Mouse (Mus musculus) mouse trophoblast stem cell (cell line): Measurements from ENCODE around the gene 2700049A03Rik.

Experiments
- in situ Hi-C, 2 experiments: fragments of 300-500 bp; cut with MseI, MboI; formaldehyde crosslinking; loops; 2 replicates in 1 of 2; 3 replicates in 1 of 2; pipeline ENCODE4 v1.15.1; 2025

Gene 2700049A03Rik

GRCm38 (mm10) chr12:71183736-71184135 is 47.1 kb downstream of the 2700049A03Rik start:
- in situ Hi-C loops: no loop called here

GRCm38 (mm10) chr12:71184396-71184795 is 47.7 kb downstream of the 2700049A03Rik start:
- in situ Hi-C loops: no loop called here

- in situ Hi-C loops: no loop called here
Measured at GRCm38 (mm10) chr12:71192705-71193104, 56.1 kb downstream of the 2700049A03Rik start.

GRCm38 (mm10) chr12:71197671-71198070 is 61.0 kb downstream of the 2700049A03Rik start:
- in situ Hi-C loops: no loop called here

- in situ Hi-C loops: no loop called here
Measured at GRCm38 (mm10) chr12:71201753-71202152, 65.1 kb downstream of the 2700049A03Rik start.

GRCm38 (mm10) chr12:71204303-71204702 is 67.7 kb downstream of the 2700049A03Rik start:
- in situ Hi-C loops: no loop called here

GRCm38 (mm10) chr12:71217191-71217590 is 80.5 kb downstream of the 2700049A03Rik start:
- in situ Hi-C loops: no loop called here

- in situ Hi-C loops: no loop called here
Measured at GRCm38 (mm10) chr12:71217866-71218522, 81.3 kb downstream of the 2700049A03Rik start.

GRCm38 (mm10) chr12:71222761-71223160 is 86.1 kb downstream of the 2700049A03Rik start:
- in situ Hi-C loops: no loop called here

- in situ Hi-C loops: no loop called here
Measured at GRCm38 (mm10) chr12:71227769-71228168, 91.1 kb downstream of the 2700049A03Rik start.

- in situ Hi-C loops: no loop called here
Measured at GRCm38 (mm10) chr12:71228925-71229649, 92.4 kb downstream of the 2700049A03Rik start.

GRCm38 (mm10) chr12:71231561-71231960 is 94.9 kb downstream of the 2700049A03Rik start:
- in situ Hi-C loops: no loop called here

- in situ Hi-C loops: no loop called here
Measured at GRCm38 (mm10) chr12:71233426-71233825, 96.8 kb downstream of the 2700049A03Rik start.

GRCm38 (mm10) chr12:71237074-71237473 is 100.4 kb downstream of the 2700049A03Rik start:
- in situ Hi-C loops: no loop called here

- in situ Hi-C loops: no loop called here
Measured at GRCm38 (mm10) chr12:71242791-71243190, 106.1 kb downstream of the 2700049A03Rik start.

- in situ Hi-C loops: no loop called here
Measured at GRCm38 (mm10) chr12:71244766-71245390, 108.2 kb downstream of the 2700049A03Rik start.

- in situ Hi-C loops: no loop called here
Measured at GRCm38 (mm10) chr12:71247191-71247590, 110.5 kb downstream of the 2700049A03Rik start.

- in situ Hi-C loops: no loop called here
Measured at GRCm38 (mm10) chr12:71249348-71249747, 112.7 kb downstream of the 2700049A03Rik start.

- in situ Hi-C loops: no loop called here
Measured at GRCm38 (mm10) chr12:71252509-71253167, 116.0 kb downstream of the 2700049A03Rik start.

- in situ Hi-C loops: no loop called here
Measured at GRCm38 (mm10) chr12:71254779-71255178, 118.1 kb downstream of the 2700049A03Rik start.

GRCm38 (mm10) chr12:71258196-71258920 is 121.7 kb downstream of the 2700049A03Rik start:
- in situ Hi-C loops: no loop called here
